Mouse (Mus musculus) erythroblast, embryonic 14.5 days (primary cell): ENCODE measurements around the gene Mapk11.

Experiments
- GATA1 ChIP-seq: IDR thresholded peaks from 2 replicates; pipeline ENCODE4 v1.6.1; 2012; ENCODE audit warnings: low read length, inconsistent platforms, mixed read lengths
- TAL1 ChIP-seq: IDR thresholded peaks from 3 replicates; pipeline ENCODE4 v1.6.1; 2012; ENCODE audit warnings: low read length, inconsistent platforms, mixed read lengths

- no peak for TF ChIP-seq GATA1
- no peak for TF ChIP-seq TAL1
Observed at GRCm38 (mm10) chr15:89171526-89172051, 22.2 kb upstream of the Mapk11 start.
